Mouse (Mus musculus) kidney, adult 2 months (tissue): ENCODE data around the gene Smyd3.

Source experiments
- CTCF ChIP-seq: fragments of 200-500 bp; conservative IDR thresholded peaks from 2 replicates; pipeline ENCODE4 v1.5.1; 2011; ENCODE audit warnings: low read depth, mild to moderate bottlenecking, control low read depth, low read length, moderate library complexity, mixed read lengths; ENCODE audit not compliant: insufficient read depth, insufficient read length
- POLR2A ChIP-seq: fragments of 200-500 bp; IDR thresholded peaks from one replicate; pipeline ENCODE4 v1.6.1; 2011; ENCODE audit warnings: low read depth, low read length, control low read depth

DNA sequence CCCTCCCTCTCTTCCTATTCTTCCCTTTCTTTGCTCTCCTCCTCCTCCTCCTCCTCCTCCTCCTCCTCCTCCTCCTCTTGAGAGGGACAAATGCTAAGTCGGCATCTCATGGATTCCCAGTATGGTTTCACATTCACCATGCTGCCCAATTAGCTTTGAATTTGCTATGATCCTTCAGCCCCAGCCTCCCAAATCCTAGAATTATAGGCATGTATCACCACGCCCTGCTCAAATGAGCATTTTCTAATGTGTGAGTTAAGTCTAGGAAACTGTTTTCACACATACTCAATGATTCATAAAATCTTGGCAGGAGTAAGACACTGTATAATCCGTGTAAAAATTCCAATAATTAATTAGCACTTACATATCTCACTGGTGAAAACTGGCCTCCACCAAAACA, 337.3 kb downstream of the Smyd3 start:
- TF ChIP-seq POLR2A, result no peak
- TF ChIP-seq CTCF, result no peak
